Mouse (Mus musculus) kidney, adult 2 months (tissue): Measurements from ENCODE around the gene Bptf. TPM values are rescaled to one million over a fixed set of nuclear protein-coding genes. Genes with fewer than 3 reads are reported as not detected.
"Not testable (repeated sequence)": the region's sequence is repeated elsewhere in the genome, so short reads cannot be mapped to it uniquely, and the experiment has no call there.

Experiments
- DNase-seq: peaks from one replicate; pipeline ENCODE4 v3.0.0; 2021
- H3K27ac ChIP-seq: fragments of 200-500 bp; 2 replicates; pipeline ENCODE4 v1.5.1; 2012; ENCODE audit warnings: low read depth, low read length, control low read depth, inconsistent platforms; ENCODE audit not compliant: insufficient read depth
- H3K27me3 ChIP-seq: fragments of 200-500 bp; replicated peaks from 2 replicates; pipeline ENCODE4 v1.6.1; 2012; ENCODE audit warnings: mild to moderate bottlenecking, moderate library complexity, low read length, inconsistent platforms; ENCODE audit not compliant: control insufficient read depth, insufficient read depth
- H3K36me3 ChIP-seq: fragments of 200-500 bp; 2 replicates; pipeline ENCODE4 v1.6.1; 2012; ENCODE audit warnings: mild to moderate bottlenecking, moderate library complexity, low read length, inconsistent platforms; ENCODE audit not compliant: control insufficient read depth, insufficient read depth
- H3K4me1 ChIP-seq: fragments of 200-500 bp; 2 replicates; pipeline ENCODE4 v1.6.1; 2011; ENCODE audit warnings: low read length; ENCODE audit not compliant: control insufficient read depth, insufficient read depth
- H3K4me3 ChIP-seq: fragments of 200-500 bp; 2 replicates; pipeline ENCODE4 v1.5.1; 2011; ENCODE audit warnings: mild to moderate bottlenecking, low read depth, low read length, control low read depth; ENCODE audit not compliant: insufficient read depth
- CTCF ChIP-seq: fragments of 200-500 bp; conservative IDR thresholded peaks from 2 replicates; pipeline ENCODE4 v1.5.1; 2011; ENCODE audit warnings: low read depth, mild to moderate bottlenecking, control low read depth, low read length, moderate library complexity, mixed read lengths; ENCODE audit not compliant: insufficient read depth, insufficient read length
- POLR2A ChIP-seq: fragments of 200-500 bp; IDR thresholded peaks from one replicate; pipeline ENCODE4 v1.6.1; 2011; ENCODE audit warnings: low read depth, low read length, control low read depth
- WGBS: fragments of 180-500 bp; shearing (Covaris S2); methylation state at CpG from one replicate; pipeline ENCODE4 v1.1.7; 2018; 5-methylcytosine and 5-hydroxymethylcytosine counted together
- polyA plus RNA-seq: library from polyadenylated mRNA; depleted of rRNA; stranded (reverse); fragments of >200 nt; gene quantifications from 2 replicates; pipeline ENCODE4 v1.2.3, GENCODE M21; 2012

The Bptf gene
- polyA plus RNA-seq, 1 experiment = 16.7 TPM

GRCm38 (mm10) chr11:107026554-107027430 lies 105.1 kb downstream of the Bptf start:
- no peak overlapping the region; the same call in 1 of the 2 replicates for H3K4me3 ChIP-seq
- TF ChIP-seq CTCF (no peak), POLR2A (no peak)
- H3K4me1 ChIP-seq = peaks cover 6% of the 10 kb centered on the region; the same call in 1 of the 2 replicates
- peak; percentile 22 for DNase-seq
- 17% methylated on average over 12 of the region's 12 CpGs for WGBS
- H3K27ac ChIP-seq = no peak overlapping the region
- no peaks in the 10 kb centered on the region for H3K27me3 ChIP-seq
- H3K36me3 ChIP-seq = no peaks in the 10 kb centered on the region

- Histone ChIP-seq H3K4me1 (peaks cover 6% of the 10 kb centered on the region; the same call in 1 of the 2 replicates), H3K36me3 (no peaks in the 10 kb centered on the region), H3K27me3 (no peaks in the 10 kb centered on the region), H3K4me3 (peak within 1 kb of the TSS; percentile 46), H3K27ac (no peak within 1 kb of the TSS)
- TF ChIP-seq POLR2A (no peak), CTCF (no peak)
- 2% methylated on average over 45 of the region's 45 CpGs for WGBS
- DNase-seq = peak; percentile 49
Observed at GRCm38 (mm10) chr11:107025411-107026321, 106.3 kb downstream of the Bptf start, which contains the start of gene 1810010H24Rik. Gene 1810010H24Rik, plus strand, starts transcription at chr11:107025681.

- H3K4me1 ChIP-seq = peaks cover 6% of the 10 kb centered on the region; the same call in 1 of the 2 replicates
- H3K36me3 ChIP-seq = no peaks in the 10 kb centered on the region
- H3K27ac ChIP-seq = no peak overlapping the region
- WGBS = 65% methylated on average over 4 of the region's 4 CpGs
- H3K4me3 ChIP-seq = no peak overlapping the region
- no peaks in the 10 kb centered on the region for H3K27me3 ChIP-seq
- TF ChIP-seq CTCF (no peak), POLR2A (no peak)
- DNase-seq = no peak
Observed at GRCm38 (mm10) chr11:107024406-107024805, 107.5 kb downstream of the Bptf start.

DNA sequence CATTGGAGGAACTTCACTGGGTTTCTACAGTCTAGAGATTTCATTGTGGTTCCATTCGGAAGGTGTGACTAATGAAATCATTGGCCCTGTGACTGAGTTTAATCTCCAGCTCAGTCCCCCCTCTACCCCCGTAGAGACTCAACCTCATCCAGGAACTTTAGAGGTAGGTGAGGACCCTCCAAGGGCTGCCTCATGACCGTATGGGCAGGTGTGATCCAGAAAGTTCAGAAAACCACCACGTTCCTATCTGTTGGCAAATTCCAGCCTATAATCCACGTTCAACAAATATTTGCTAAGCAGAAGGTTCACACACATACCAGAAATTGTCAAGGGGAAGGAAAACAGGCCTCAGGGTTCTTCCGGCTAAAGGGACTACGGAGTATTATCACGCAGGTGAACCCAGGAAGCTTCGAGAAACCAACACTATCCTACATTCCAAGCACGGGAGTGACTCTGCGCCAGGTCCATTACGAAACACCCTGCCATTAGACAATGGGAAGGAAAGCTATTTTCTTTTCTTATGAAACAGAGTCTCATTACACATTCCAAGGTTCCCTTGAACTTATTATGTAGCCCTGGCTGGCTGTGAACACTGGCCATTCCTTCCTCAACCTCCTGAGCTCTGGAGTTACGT lies 109.8 kb downstream of the Bptf start:
- H3K4me1 ChIP-seq = peaks cover 10% of the 10 kb centered on the region; the same call in 1 of the 2 replicates
- DNase-seq = no peak
- H3K27me3 ChIP-seq = no peaks in the 10 kb centered on the region
- H3K36me3 ChIP-seq = no peaks in the 10 kb centered on the region
- TF ChIP-seq POLR2A (no peak), CTCF (no peak)
- no peak overlapping the region for H3K4me3 ChIP-seq
- no peak overlapping the region for H3K27ac ChIP-seq
- WGBS = 92% methylated on average over 13 of the region's 13 CpGs

GRCm38 (mm10) chr11:107019722-107020121 lies 112.2 kb downstream of the Bptf start:
- not testable (repeated sequence) for H3K36me3 ChIP-seq, H3K4me3 ChIP-seq, DNase-seq, H3K27me3 ChIP-seq, H3K4me1 ChIP-seq, H3K27ac ChIP-seq
- 94% methylated on average over 5 of the region's 5 CpGs for WGBS

GRCm38 (mm10) chr11:107019318-107019717 lies 112.6 kb downstream of the Bptf start:
- DNase-seq = no peak
- H3K27ac ChIP-seq = no peak overlapping the region
- H3K27me3 ChIP-seq = no peaks in the 10 kb centered on the region
- H3K4me3 ChIP-seq = no peak overlapping the region
- H3K36me3 ChIP-seq = no peaks in the 10 kb centered on the region
- TF ChIP-seq POLR2A = no peak
- TF ChIP-seq CTCF = no peak
- WGBS = 91% methylated on average over 4 of the region's 4 CpGs
- H3K4me1 ChIP-seq = peaks cover 4% of the 10 kb centered on the region; the same call in 1 of the 2 replicates

GRCm38 (mm10) chr11:107018606-107019005 lies 113.3 kb downstream of the Bptf start:
- H3K4me1 ChIP-seq = peaks cover 4% of the 10 kb centered on the region; the same call in 1 of the 2 replicates
- WGBS = 33% methylated on average over 8 of the region's 8 CpGs
- no peak overlapping the region for H3K27ac ChIP-seq
- TF ChIP-seq POLR2A = no peak
- TF ChIP-seq CTCF = peak; percentile 60
- H3K4me3 ChIP-seq = no peak overlapping the region
- peak; percentile 48 for DNase-seq
- no peaks in the 10 kb centered on the region for H3K36me3 ChIP-seq
- no peaks in the 10 kb centered on the region for H3K27me3 ChIP-seq
